Mouse (Mus musculus) lung, postnatal 0 days (tissue): ENCODE measurements at regions not wholly inside any gene's neighbourhood (a gene's known extent, or its start where the extent isn't known, plus 50 kb on each side); places are given as distances from the start of the nearest gene placed in this dataset.

ENCODE experiments used
- CTCF ChIP-seq: IDR thresholded peaks from 2 replicates; pipeline ENCODE4 v1.5.1; 2016; ENCODE audit warnings: antibody characterized with exemption, mild to moderate bottlenecking
- EP300 ChIP-seq: IDR thresholded peaks from 2 replicates; pipeline ENCODE4 v1.6.1; 2016; ENCODE audit warnings: antibody characterized with exemption, mild to moderate bottlenecking, control low read depth

DNA sequence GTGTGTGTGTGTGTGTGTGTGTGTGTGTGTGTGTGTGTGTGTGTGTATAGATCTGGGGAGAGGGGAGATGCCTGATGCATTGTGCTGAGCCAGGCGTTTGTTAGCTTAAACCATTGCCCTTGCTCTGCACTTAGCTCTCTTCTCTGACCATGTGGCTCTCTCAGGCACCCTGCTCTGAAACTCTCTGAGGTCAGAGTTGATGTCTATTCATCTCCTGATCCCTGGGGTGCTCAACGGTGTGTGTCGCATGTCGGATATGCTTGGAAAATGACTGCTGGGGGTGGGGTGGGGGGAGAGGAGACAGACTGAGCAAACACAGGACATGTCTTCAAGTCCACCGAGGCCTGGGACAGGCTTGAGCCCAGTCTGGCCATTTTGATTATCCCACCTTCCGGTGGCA lies 446.4 kb downstream of the Tshz3 start:
- TF ChIP-seq CTCF, result no peak
- no peak for TF ChIP-seq EP300
